Mouse (Mus musculus) stomach, embryonic 16.5 days (tissue): ENCODE measurements around the gene Vmn1r207-ps. TPM values are rescaled to one million over a fixed set of nuclear protein-coding genes. Genes with fewer than 3 reads are reported as not detected.
"Not testable (repeated sequence)": the region's sequence is repeated elsewhere in the genome, so short reads cannot be mapped to it uniquely, and the experiment has no call there.

Experiments
- ATAC-seq: fragments of 200-750 bp; cut with Nextera tagmentation; 2 replicates; pipeline ENCODE4 v1.8.0; 2017; ENCODE audit warnings: moderate number of reproducible peaks, moderate TSS enrichment; ENCODE audit not compliant: insufficient read depth, low FRiP score
- H3K27ac ChIP-seq: fragments of 300-500 bp; sonication (generic); 2 replicates; pipeline ENCODE4 v1.5.1; 2014; ENCODE audit warnings: low read length
- H3K27me3 ChIP-seq: fragments of 300-500 bp; sonication (generic); 2 replicates; pipeline ENCODE4 v1.6.1; 2014; ENCODE audit warnings: low read length, control low read depth, mixed read lengths; ENCODE audit not compliant: control insufficient read depth, insufficient read depth
- H3K36me3 ChIP-seq: fragments of 300-500 bp; sonication (generic); 2 replicates; pipeline ENCODE4 v1.6.1; 2014; ENCODE audit warnings: low read length; ENCODE audit not compliant: control insufficient read depth, insufficient read depth
- H3K4me1 ChIP-seq: fragments of 300-500 bp; sonication (generic); 2 replicates; pipeline ENCODE4 v1.6.1; 2014; ENCODE audit warnings: low read length, control low read depth, mixed read lengths; ENCODE audit not compliant: control insufficient read depth, insufficient read depth
- H3K4me2 ChIP-seq: fragments of 300-500 bp; sonication (generic); 2 replicates; pipeline ENCODE4 v1.6.1; 2014; ENCODE audit warnings: low read depth, low read length, mixed read lengths
- H3K4me3 ChIP-seq: fragments of 300-500 bp; sonication (generic); replicated peaks from 2 replicates; pipeline ENCODE4 v1.5.1; 2014; ENCODE audit warnings: mild to moderate bottlenecking, low read length
- H3K9ac ChIP-seq: fragments of 300-500 bp; sonication (generic); 2 replicates; pipeline ENCODE4 v1.6.1; 2014; ENCODE audit warnings: low read length
- H3K9me3 ChIP-seq: fragments of 300-500 bp; sonication (generic); replicated peaks from 2 replicates; pipeline ENCODE4 v1.6.1; 2016; ENCODE audit warnings: low read length, control low read depth; ENCODE audit not compliant: control insufficient read depth
- WGBS: fragments of 180-500 bp; shearing (Covaris S2); extraction: QIAGEN DNeasy Blood & Tissue Kit; methylation state at CpG from one replicate; pipeline ENCODE4 v1.1.7; 2014; 5-methylcytosine and 5-hydroxymethylcytosine counted together
- polyA plus RNA-seq: library from polyadenylated mRNA; unstranded; fragments of >200 nt; fragmentation: Nextera tagmentation; extraction: Ambion mirVana; gene quantifications from 2 replicates; pipeline ENCODE4 v1.2.1, GENCODE M21; 2015

The Vmn1r207-ps gene
- not detected in 2 replicates for polyA plus RNA-seq

DNA sequence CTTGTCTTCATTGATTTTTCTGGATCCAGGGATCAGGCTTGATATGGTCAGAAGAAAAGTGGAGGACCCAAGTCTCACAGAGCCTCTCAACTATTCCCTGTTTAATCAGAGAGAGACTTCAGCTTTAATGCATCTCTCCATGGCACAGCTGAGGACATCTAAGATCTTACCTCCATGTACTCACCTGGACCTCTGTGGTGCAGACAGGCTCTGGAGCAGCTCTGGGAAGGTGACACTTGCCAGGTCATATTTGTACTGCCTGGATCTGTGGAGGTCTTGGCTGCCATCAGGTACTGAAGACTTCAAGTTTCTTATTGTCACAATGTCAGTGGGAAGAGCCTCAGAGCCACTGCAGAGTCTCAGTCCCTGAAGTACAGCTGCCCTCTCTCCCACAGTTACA, at the start of gene Vmn1r207-ps:
TSS of gene Vmn1r207-ps (minus strand) at position 101 of the 400 bp plus-strand sequence.
- not testable (repeated sequence) for H3K4me2 ChIP-seq, H3K36me3 ChIP-seq, H3K4me3 ChIP-seq, ATAC-seq, H3K9me3 ChIP-seq, H3K4me1 ChIP-seq, H3K9ac ChIP-seq, H3K27ac ChIP-seq, H3K27me3 ChIP-seq

DNA sequence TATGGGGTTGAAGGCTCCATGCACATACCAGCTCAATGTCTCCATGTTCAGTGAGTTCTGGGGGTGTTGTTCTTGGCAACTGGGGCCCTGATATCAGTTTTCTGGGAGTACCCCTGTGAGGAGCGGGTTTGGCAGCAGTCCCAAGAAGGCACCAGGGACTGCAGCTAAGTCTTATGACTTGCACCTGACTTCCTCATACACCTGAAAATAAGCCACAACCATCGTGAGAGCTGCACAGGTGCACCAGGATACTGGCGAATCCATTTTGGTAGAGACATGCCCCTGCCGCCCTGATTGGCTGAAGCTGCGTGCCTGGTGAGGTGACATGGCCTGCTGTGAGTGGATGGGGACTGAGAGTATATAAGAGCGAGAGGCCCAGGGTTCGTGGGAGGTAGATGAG, 47.9 kb upstream of the Vmn1r207-ps start, which contains the start of gene Vmn1r208:
TSS of gene Vmn1r208 (minus strand) at position 101 of the 400 bp plus-strand sequence.
- not testable (repeated sequence) for H3K4me3 ChIP-seq, H3K4me1 ChIP-seq, H3K27me3 ChIP-seq, H3K4me2 ChIP-seq, H3K27ac ChIP-seq, H3K9ac ChIP-seq, ATAC-seq, H3K36me3 ChIP-seq, H3K9me3 ChIP-seq
- WGBS: no CpG with 5 or more reads among the region's 7 CpGs

- H3K9me3 ChIP-seq: not testable (repeated sequence)
Measured at GRCm38 (mm10) chr13:22771592-22771991, 42.2 kb upstream of the Vmn1r207-ps start.

GRCm38 (mm10) chr13:22747524-22747923, 18.1 kb upstream of the Vmn1r207-ps start:
- no peak overlapping the region for H3K9ac ChIP-seq
- H3K4me2 ChIP-seq: no peak overlapping the region
- H3K27ac ChIP-seq: no peak overlapping the region
- no peaks in the 10 kb centered on the region for H3K4me1 ChIP-seq
- no peaks in the 10 kb centered on the region for H3K27me3 ChIP-seq
- no peaks in the 10 kb centered on the region for H3K9me3 ChIP-seq
- H3K36me3 ChIP-seq: no peaks in the 10 kb centered on the region
- H3K4me3 ChIP-seq: no peak overlapping the region
- no peak for ATAC-seq

More at GRCm38 (mm10) chr13:22771592-22771991, 42.2 kb upstream of the Vmn1r207-ps start:
- not testable (repeated sequence) for H3K4me1 ChIP-seq, H3K36me3 ChIP-seq, H3K9ac ChIP-seq, H3K27ac ChIP-seq, H3K27me3 ChIP-seq, H3K4me3 ChIP-seq, H3K4me2 ChIP-seq, ATAC-seq
- WGBS: 63% methylated on average over 1 of the region's 2 CpGs

DNA sequence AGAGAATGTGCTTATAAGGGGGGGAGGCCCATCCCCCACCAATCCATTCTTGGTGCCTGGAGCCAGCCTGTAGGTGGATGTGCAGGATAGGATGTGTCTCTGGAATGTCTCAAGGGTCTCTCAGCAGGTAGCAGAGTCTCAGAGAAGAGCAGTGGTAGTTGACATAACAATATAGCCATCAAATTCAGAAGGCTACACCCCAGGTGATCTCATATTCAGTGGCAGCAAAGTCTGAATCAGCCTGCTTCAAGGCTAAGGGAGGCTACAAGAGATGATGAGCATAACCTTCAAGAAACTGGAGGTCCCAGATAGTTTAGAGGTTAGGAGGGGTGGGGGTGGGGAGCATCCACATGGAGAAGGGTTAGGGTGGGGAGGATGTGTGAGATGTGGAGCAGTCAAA, 22.5 kb downstream of the Vmn1r207-ps start:
- H3K4me1 ChIP-seq, H3K36me3 ChIP-seq, H3K27me3 ChIP-seq, H3K4me2 ChIP-seq, ATAC-seq, H3K9ac ChIP-seq, H3K27ac ChIP-seq, H3K9me3 ChIP-seq, H3K4me3 ChIP-seq: not testable (repeated sequence)

- ATAC-seq, H3K36me3 ChIP-seq, H3K9me3 ChIP-seq, H3K4me3 ChIP-seq, H3K27ac ChIP-seq, H3K9ac ChIP-seq, H3K27me3 ChIP-seq, H3K4me1 ChIP-seq, H3K4me2 ChIP-seq: not testable (repeated sequence)
- WGBS: 42% methylated on average over 2 of the region's 2 CpGs
Measured at GRCm38 (mm10) chr13:22702951-22703350, 26.5 kb downstream of the Vmn1r207-ps start.

Other genes with a start within 250 kb of the Vmn1r207-ps start
- gene Vmn1r202, start 224.2 kb downstream of the Vmn1r207-ps start, polyA plus RNA-seq: 0.04 TPM in 1 of 2 replicates, not detected in the other
- gene Vmn1r203, start 211.5 kb downstream of the Vmn1r207-ps start, polyA plus RNA-seq: not detected in 2 replicates
- gene Vmn1r204, start 176.4 kb downstream of the Vmn1r207-ps start, polyA plus RNA-seq: not detected in 2 replicates
- gene Vmn1r205, start 136.6 kb downstream of the Vmn1r207-ps start, polyA plus RNA-seq: not detected in 2 replicates
- gene Vmn1r206, start 105.4 kb downstream of the Vmn1r207-ps start, polyA plus RNA-seq: not detected in 2 replicates
- not detected in 2 replicates for gene Vmn1r208, start 47.8 kb upstream of the Vmn1r207-ps start, polyA plus RNA-seq
- not detected in 2 replicates for gene Vmn1r209, start 80.1 kb upstream of the Vmn1r207-ps start, polyA plus RNA-seq
- not detected in 2 replicates for gene Vmn1r210, start 101.7 kb upstream of the Vmn1r207-ps start, polyA plus RNA-seq
- gene Vmn1r211, start 127.9 kb upstream of the Vmn1r207-ps start, polyA plus RNA-seq: not detected in 2 replicates
- not detected in 2 replicates for gene Vmn1r212, start 154.6 kb upstream of the Vmn1r207-ps start, polyA plus RNA-seq